Mouse (Mus musculus): ENCODE measurements around the gene Bbc3. TPM values are rescaled to one million over a fixed set of nuclear protein-coding genes. Genes with fewer than 3 reads are reported as not detected.

Bbc3 gene
- total RNA-seq, 2 experiments from 2014 or later = 45.7 to 51.8 TPM

Other genes with a start within 250 kb of the Bbc3 start
- under 1 TPM; 0.38 to 0.58 TPM for gene Zfp541, start 246.6 kb upstream of the Bbc3 start, total RNA-seq (2021)
- gene Napa, start 209.9 kb upstream of the Bbc3 start, total RNA-seq (2021) = 100 to 1,000 TPM; 141 to 157 TPM
- 10 to 100 TPM; 38.0 to 43.2 TPM for gene Kptn, start 188.5 kb upstream of the Bbc3 start, total RNA-seq (2021)
- gene Slc8a2, start 178.6 kb upstream of the Bbc3 start, total RNA-seq (2021) = 100 to 1,000 TPM; 106 to 117 TPM
- 10 to 100 TPM; 70.6 to 74.8 TPM for gene Meis3, start 133.3 kb upstream of the Bbc3 start, total RNA-seq (2021)
- gene Dhx34, start 86.4 kb upstream of the Bbc3 start, total RNA-seq (2021) = 10 to 100 TPM; 12.2 to 13.4 TPM
- gene C5ar2, start 64.2 kb upstream of the Bbc3 start, total RNA-seq (2021) = under 1 TPM; 0.14 to 0.30 TPM
- gene C5ar1, start 48.9 kb upstream of the Bbc3 start, total RNA-seq (2021) = 1 to 10 TPM in 1 of 2 experiments, under 1 TPM in 1; 0.97 to 1.8 TPM
- 10 to 100 TPM; 42.8 to 46.5 TPM for gene Inafm1, start 34.8 kb upstream of the Bbc3 start, total RNA-seq (2021)
- 10 to 100 TPM; 86.2 to 91.5 TPM for gene Ccdc9, start 21.6 kb upstream of the Bbc3 start, total RNA-seq (2021)
- gene Sae1, start 79.4 kb downstream of the Bbc3 start, total RNA-seq (2021) = 100 to 1,000 TPM; 119 to 129 TPM
- 10 to 100 TPM; 67.8 to 68.5 TPM for gene Zc3h4, start 92.5 kb downstream of the Bbc3 start, total RNA-seq (2021)
- 10 to 100 TPM; 61.8 to 66.8 TPM for gene Tmem160, start 144.4 kb downstream of the Bbc3 start, total RNA-seq (2021)
- 10 to 100 TPM; 22.8 to 24.6 TPM for gene Npas1, start 169.3 kb downstream of the Bbc3 start, total RNA-seq (2021)